Mouse (Mus musculus): ENCODE measurements around the gene Pnpla1.
A peak's percentile ranks its signal among the peaks of the same experiment; 100 is the strongest.
"Not testable (repeated sequence)": the region's sequence is repeated elsewhere in the genome, so short reads cannot be mapped to it uniquely, and the experiment has no call there.

Gene Pnpla1

DNA sequence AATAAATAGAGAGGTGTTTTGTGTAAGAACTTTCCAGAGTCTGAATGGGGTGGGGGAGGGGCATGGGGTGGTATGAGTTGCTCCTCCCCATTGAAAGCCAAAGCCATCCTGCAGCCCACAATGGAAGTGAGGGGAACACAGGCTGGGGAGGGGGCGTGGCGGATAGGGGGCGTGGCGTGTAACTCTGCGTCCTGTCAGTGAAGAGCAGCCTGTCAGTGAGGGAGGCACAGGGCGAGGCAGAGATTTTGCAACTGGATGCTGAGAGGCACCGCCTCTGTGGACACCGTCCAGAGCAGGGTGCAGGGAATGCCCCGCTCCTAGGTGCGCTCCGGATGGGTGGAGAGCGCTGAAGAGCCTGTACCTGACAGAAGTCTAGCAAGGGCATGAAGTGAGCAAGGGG is at the start of gene Pnpla1:
Gene Pnpla1, plus strand, starts transcription at position 207 of the 400 bp plus-strand sequence.
- no peak for DNase-seq

DNA sequence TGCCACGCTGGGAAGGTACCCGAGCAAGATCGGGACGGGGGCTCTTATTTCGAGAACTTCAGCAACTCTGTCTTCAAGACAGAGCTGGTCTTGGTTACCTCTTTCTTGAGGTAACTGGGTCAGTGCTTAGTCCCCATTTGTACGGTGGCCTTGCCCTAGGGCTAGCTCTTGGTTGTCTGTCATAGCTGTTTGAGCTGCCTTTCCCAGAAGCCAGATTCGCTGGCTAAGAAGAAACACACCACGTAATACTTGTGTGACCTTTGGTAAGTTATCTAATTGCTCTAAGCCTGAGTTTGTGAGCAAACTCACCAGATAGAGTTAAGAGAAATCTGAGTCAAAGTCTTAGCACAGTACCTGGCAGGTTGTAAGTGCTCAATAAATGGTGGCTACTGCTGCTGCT is 49.5 kb upstream of the Pnpla1 start:
- DNase-seq: peak in 1 of 2 experiments; percentile 51

DNA sequence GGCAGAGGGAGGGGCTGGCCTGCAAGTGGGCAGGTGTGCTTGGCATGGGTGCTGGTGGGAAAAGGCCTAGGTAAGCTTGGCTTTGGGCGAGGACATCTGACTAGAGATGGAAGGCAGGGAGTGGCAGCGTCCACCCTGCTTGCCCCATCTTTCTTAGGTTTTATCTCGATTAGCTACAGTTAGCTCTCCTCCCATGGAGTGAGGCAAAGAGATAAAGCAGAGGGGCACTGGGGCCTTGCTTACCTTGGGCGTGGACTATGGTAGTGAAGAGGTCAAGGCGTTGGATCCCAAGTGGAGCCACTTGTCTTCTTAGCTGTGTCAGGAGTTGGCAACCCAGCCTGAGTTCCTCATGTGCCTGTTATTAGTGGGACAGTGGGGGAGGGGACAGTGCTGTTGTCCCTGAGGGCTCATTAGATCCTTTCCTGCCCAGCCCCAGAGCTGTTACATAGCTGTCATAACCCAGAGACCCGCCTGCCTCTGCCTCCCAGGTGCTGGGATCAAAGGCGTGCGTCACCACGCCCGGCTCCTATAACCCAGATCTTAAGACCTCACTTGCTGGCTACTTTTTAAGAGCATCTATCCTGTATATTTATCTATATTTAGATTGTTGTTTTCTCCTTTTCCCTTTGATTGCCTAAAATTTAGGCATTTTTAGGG is 48.9 kb upstream of the Pnpla1 start:
- DNase-seq: no peak

DNA sequence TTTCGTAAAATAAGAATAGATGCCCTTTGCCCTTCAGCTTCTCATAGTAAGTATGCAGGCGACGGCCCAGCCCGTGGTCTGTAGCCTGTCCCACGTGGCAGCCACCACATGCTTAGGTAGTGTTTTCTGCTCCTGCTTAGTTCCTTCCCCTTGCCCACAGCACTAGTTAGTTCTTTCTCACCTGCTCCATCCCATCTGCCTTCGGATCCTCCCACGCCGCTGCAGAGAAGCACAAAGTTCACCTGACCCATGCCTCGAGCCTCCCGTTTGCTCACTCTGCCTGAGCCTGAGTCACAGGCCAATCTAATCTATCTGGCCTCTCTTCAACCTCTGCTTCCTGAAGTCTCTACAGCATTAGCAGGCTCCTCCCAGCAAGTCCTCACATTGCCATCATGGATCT is 45.9 kb upstream of the Pnpla1 start:
- peak; percentile 36 to 57 for DNase-seq

DNA sequence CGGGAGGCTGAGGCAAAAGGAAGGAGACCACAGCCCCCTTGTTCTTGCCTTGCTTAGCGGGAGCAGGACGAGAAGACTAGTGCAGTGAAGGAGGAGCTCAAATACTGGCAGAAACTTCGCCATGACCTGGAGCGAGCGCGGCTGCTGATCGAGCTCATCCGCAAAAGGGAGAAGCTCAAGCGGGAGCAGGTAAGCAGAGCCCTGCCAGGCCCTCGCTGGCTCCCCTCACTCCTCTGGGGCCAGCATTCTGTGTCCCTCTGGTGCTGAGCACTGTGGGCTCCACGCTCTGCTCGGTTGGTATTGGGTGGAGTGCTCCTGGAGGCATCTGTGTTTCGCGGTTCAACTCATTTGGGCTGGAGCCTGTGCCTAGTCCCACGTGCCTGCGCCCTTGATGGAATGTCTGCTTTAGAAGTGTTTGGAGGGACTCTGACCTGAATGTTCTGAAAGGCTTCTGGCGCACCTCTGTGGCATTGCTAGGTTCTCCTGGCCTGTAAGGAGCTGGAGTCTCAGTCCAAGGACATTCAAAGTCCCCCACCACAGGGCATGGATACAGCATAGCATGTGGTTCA is 43.6 kb upstream of the Pnpla1 start:
- DNase-seq: peak; percentile 39 to 46

DNA sequence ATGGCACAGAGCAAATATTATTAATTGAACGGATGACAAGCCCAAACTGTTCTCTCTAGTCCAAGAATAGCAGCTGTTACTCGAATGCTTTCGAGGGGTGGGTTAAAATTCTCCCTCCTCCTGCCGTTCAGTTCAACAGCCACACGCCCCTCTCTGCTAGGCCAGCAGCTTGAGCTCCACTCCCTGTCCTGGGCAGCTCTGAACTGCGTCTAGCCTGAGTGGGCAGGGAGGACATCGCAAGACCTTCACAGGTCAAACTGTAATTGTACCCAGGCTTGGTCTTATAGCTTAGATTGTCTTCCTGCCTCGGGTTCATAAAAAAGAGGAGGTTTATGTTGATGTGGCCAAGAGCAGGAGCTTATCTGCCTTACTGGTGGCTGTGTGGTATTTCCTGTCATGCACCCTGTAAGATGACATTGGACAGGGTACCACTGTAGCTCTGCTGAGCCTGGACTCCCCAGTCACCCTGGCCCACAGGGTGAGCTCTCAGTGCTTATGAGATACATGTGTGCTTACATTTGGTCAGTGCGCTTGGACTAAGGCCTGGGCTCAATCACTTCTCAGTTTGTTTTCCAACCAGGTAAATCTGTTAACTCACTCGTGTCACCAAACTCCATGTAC is 42.7 kb upstream of the Pnpla1 start:
- no peak for DNase-seq

DNA sequence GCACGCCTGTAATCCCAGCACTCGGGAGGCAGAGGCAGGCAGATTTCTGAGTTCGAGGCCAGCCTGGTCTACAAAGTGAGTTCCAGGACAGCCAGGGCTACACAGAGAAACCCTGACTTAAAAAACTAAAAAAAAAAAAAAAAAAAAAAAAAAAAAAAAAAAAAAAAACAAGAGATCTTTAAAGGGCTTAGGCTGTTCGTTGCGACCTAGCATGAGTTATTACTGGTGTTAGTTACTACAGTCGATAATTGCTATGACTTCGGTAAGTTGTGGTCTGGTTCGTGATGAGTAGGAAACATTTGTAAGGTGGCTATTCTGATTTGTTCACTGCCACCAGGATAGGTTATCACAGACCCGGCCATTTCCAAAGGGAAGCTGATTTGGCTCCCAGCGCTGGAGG is 41.9 kb upstream of the Pnpla1 start:
- not testable (repeated sequence) for DNase-seq

DNA sequence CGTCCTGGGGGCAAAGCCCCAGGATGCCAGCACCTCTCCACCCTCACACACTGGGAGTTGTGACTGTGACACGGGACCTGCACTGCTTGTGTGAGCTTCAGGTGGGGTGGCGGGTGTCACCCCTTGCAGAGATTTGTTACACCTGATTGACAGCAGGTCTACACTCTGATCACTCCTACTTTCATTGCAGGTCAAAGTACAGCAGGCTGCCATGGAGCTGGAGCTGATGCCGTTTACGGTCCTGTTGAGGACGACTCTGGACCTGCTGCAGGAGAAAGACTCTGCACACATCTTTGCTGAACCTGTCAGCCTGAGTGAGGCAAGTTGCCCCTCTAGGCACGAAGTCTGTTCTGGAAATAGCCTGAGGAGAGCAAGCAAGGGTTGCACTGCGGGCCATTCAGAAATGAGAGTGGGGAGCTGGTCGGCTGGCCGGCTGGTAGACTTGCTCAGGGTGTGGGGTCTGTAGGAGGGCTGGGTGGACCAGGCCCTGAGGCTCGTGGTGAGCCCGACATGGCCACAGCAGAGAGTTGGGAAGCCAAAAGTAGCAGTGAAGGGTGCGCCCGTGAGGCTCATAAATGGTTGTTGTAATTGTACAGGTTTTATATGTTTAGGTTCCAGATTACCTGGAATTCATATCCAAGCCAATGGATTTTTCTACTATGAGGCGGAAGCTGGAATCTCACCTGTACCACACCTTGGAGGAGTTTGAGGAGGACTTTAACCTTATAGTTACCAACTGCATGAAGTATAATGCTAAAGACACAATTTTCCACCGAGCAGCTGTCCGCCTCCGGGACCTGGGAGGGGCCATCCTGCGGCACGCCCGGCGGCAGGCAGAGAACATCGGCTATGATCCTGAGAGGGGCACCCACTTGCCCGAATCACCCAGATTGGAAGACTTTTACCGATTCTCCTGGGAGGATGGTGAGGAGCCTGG is 41.1 kb upstream of the Pnpla1 start:
- DNase-seq: no peak

DNA sequence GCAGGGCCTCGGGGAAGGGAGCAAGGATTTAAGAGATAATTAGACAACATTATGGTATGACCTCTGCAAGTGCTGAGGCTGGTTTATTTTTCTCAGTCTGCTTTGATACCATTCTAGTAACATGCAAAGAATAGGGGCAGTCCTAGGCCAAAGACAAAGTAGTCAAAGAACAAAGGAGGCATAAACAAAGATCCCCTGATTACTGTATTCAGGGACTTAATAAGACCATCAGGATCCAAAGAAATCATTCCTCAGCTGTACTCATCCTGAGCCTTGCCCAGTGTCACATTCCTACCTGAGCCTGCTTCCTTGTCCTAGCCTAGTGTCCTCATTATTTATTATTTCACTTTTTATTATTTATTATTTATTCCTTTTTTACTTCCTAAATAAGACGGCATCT is 38.0 kb upstream of the Pnpla1 start:
- DNase-seq: no peak

DNA sequence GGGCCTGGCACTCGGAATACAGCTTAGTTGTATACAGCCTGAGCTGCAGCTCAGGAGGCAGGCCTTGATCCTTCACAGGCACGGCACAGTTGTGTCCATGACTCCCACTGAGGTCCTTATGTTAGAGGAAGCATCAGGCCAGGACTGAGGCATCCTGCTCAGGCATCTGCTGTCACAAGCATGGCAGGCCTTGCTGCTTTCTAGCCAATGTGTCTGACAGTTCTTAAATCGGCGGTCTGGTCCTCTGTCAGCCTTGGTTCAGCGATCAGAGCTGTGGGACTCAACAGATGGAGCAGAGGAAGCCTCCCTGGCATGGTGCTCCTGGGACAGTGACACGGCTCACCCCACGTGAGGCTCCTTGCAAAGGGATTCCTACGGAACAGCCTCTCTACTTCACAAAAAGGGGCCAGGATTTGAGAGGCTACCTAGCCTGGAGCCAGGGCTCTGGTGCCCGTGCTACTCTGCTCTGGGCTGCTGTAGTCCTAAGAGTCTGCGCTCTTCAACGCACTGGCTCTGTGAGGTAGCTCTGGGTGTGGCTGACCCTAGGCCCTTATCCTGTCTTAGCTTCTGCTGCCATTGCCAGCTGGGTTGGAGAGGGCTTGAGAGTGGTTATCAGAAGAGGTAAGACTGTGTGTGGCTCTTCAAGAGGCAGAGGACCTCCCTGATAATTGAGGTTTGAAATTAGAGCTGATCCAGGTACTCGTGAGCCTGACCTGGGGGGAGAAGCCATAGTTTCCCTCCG is 35.0 kb upstream of the Pnpla1 start:
- no peak for DNase-seq

DNA sequence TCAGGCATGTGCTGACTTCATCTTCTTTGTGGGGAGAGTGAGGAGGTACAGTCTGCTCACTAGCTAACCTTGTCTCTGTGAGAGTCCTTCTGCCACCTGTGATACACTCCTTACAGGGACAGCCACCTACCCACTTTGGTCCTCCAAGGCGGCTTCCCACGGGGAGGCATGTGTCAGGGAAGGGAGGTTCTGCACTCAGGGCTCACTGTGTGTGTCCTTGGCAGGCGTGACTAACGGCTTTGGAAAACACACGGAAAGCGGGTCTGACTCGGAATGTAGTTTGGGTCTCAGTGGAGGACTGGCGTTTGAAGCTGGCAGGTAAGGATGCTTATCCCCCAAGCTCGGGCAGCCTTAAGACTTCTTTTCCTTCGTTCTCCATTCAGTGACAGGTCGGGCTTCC is 34.5 kb upstream of the Pnpla1 start:
- no peak for DNase-seq

DNA sequence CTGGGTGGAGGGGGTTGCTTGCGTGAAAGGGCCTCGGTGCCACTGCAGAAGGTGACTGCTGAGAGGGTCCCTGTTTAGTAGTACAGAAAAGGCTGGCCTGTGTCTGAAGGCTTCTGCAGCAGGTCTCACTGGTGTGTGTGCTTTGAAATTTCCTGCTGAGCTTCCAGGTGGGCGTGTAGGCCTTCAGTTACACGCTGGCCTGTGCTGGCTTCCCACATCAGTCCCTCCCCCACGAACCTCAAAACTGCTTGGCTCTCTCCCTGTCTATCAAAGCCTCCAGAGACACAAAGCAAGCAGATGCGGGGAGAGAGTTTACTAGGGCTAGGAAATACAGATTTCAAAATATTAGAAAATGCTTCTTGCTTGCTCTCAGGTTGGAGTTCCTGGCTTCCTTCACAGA is 33.3 kb upstream of the Pnpla1 start:
- DNase-seq: no peak

DNA sequence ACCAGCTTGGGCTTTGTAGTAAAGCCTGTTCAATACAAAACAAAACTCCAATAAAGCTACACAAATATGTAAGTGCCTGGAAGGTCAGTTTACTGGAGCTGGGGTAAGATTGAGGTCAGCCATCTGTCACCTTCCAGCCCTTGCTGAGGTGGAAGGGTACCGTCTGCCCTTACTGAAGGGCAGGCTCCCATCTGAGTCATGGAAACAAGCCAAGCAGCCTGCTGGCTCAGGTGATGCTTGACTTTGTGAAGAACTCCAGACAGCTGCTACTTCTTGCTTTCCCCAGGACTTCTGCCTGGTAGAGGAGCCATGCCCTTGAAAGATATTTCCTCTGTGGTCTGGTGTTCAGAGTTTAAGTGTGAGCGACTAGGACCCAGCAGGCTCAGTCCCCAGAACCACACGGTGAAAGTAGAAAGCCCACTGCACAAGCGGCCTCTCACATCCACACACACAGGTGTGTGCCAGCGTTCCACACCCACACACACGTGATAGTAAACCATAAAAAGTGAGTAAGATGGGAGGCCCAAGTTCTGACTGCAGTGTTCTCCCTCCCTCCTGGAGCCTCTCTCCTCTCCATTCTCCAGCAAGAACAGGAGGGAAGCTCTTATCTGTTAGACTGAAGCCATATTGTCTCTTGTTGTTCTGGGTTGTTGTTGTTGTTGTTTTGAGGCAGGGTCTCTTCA is 32.7 kb upstream of the Pnpla1 start:
- DNase-seq: no peak

DNA sequence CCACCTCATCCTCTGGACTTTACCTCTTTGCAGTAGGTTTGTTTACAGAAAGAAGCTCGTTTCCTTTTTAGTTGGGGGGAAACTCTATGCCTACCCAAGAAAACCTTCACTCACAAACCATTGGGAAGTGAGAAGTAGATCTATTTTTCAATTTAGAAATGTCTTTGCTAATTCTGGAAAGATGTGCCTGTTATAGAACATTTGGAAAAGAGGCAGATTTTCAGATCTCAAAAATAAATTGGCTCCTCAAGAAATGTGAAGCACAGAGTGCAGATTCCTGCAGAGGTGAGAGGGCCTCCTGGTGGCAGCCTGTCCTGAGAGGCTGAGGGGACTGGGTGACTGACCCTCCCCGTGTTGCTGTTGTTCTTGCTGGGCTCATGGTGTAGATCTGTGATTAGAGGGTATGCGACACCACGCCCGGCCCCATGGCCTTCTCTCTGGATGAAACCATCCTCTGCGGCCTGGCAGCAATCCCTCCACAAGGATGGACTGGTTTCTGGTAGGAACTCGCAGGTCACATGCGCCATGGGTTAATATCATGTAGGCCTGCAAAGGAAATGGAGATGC is 30.5 kb upstream of the Pnpla1 start:
- DNase-seq: no peak

DNA sequence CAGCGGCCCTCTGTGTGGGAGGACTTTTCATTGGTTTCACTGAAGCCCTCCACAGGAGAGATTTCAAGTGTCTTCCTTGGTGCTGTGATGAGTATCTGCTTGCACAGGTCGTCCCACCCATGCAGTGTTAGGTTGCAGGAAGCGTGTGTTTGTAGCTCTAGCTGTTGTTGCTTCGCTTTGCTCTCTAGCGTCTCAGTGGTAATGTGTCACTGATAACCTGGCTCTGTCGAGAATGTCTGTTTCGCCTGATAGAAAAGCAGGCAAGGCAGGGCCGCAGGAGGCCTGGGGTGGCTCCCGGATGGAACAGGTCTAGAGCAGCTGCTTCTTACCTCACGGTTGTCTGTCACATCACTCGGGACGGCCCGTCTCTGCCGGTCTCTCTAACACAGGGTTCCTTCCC is 29.1 kb upstream of the Pnpla1 start:
- DNase-seq: no peak

DNA sequence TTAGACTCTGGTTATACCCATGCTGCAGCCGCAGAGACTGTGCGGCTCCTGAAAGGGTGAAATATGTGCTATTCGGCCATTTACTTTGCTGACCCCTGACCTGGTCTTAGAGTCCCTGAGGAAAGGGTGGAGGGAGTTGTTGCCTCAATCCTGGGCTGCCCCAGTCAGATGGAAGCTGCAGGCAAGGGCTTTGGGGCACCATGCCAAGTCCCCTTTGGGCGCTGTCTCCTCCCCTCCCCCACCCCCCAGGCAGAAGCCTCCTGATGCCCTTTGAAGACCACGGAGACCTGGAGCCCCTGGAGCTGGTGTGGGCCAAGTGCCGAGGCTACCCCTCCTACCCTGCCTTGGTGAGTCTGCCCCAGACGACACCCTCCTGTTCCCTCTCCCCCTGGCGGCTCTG is 27.1 kb upstream of the Pnpla1 start:
- no peak for DNase-seq

DNA sequence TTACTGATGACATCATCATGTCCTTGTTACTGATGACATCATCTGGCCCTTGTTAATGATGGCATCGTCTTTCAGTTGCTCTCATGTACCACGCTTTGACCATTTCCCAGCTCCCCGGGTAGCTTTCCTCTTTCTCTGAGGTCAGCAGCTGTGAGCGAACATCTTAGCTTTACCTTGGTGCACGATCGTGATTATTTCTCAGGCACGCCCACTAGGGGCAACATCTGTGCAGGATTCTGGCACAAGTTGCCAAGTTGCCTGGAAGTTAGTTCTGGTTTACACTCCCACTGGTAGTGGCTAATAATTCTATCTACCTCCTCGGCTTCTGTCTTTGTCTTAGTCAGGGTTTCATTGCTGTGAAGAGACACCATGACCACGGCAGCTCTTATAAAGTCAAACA is 26.2 kb upstream of the Pnpla1 start:
- DNase-seq: no peak

DNA sequence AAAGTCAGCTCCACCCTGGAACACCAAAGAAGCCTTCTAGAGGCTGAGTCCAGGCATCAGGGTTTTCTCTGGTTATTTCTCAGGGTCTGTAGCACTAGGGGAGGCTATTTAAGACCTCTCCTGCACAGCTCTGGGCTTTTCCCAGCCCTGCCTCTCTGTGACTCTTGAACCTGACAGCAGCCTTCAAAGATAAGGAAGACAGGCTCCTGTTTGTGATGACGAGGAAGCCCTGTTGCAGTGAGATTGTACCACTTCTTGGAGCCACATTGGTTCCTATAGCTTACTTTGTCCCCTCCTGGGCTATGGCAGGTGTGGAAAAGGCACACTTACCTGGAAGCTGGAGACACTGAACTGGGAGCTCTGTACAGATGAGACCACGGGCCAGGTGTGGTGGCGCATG is 25.3 kb upstream of the Pnpla1 start:
- DNase-seq: no peak

DNA sequence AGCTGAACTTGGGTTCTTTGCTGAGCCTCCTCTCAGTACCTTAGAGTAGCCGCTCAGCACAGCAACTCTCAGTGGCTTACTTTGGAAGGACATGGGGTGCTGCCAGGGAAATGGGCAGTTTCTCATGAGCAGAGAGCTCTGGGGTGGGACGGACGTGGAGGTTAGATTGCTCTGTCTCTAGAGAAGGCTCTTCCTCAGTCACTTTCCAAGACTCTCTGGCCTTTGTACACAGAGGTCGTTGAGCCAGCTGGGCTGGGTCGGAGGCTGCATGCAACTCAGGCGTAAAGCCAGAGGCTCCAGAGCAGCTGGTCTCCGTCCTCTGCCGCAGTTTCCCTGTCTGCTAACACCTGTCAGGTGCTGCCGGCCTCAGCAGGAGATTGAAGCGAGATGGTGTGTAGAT is 23.5 kb upstream of the Pnpla1 start:
- DNase-seq: peak; percentile 21 to 25

DNA sequence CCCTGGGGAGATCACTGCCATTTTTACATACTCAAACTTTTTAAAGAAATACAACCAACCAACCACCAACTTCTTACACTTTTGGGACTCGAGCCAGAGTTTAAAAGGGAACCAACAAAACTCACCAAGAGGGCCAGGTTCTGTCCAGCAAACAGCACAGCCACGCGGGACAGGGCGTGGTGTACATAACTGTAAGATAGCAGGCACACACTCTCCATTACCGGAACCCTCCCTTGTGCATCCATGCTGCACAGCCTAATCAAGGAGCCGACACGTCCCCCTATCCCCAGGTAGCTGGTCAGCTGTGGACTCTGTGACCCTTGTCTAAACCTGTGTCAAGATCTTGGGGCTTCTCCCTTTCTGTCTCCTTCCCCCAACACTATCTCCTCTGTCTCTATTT is 20.4 kb upstream of the Pnpla1 start:
- no peak for DNase-seq

DNA sequence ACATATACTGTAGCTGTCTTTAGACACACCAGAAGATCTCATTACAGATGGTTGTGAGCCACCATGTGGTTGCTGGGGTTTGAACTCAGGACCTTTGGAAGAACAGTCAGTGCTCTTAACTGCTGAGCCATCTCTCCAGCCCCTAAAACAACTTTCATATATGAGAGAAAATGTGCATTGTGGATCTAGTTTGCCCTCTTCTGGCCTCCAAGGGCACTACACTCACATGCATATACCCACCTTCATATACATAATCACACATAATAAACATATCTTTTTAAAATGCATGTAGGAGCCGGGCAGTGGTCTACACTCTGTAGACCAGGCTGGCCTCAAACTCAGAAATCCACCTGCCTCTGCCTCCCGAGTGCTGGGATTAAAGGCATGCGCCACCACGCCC is 16.3 kb upstream of the Pnpla1 start:
- DNase-seq: not testable (repeated sequence)

DNA sequence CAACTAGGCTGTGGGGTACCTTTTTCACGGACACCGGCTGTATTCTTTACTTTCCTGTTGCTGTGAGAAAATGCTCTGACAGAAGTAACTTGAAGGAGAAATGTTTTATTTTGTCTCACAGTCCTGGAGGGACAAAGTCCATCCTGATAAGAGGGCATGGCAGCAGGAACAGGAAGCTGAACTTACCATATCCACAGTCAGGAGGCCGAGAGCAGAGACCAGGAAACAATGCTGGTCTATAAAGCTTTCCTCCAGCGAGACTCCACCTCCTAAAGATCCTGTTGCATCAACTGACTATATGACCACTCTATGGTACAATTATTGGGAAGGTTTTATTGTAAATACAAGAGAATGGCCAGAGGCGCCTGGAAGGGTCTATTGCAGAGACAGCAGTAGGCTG is 14.5 kb upstream of the Pnpla1 start:
- no peak for DNase-seq

Measured in kidney, adult 8-10 months (tissue).